Mouse (Mus musculus): ENCODE measurements around the gene Pik3r3. TPM values are rescaled to one million over a fixed set of nuclear protein-coding genes. Genes with fewer than 3 reads are reported as not detected.

Pik3r3 gene
- total RNA-seq, 2 experiments from 2014 or later: 15.7 to 19.7 TPM

GRCm38 (mm10) chr4:116220071-116220650, 1.3 kb upstream of the Pik3r3 start:
- DNase-seq: no peak

GRCm38 (mm10) chr4:116220780-116221139, 658 bp upstream of the Pik3r3 start:
- peak in 1 of 2 experiments; percentile 86 for DNase-seq

GRCm38 (mm10) chr4:116221996-116222842, 801 bp downstream of the Pik3r3 start:
- DNase-seq: peak; percentile 22 to 29

- no peak for DNase-seq
These were observed 1.4 kb downstream of the Pik3r3 start for GRCm38 (mm10) chr4:116222843-116223119.

- DNase-seq: no peak
These were observed 22.0 kb downstream of the Pik3r3 start for GRCm38 (mm10) chr4:116243377-116243776.

GRCm38 (mm10) chr4:116244240-116244639, 22.8 kb downstream of the Pik3r3 start:
- no peak for DNase-seq

GRCm38 (mm10) chr4:116245926-116246325, 24.5 kb downstream of the Pik3r3 start:
- peak; percentile 62 to 71 for DNase-seq

- DNase-seq: no peak
These were observed 28.6 kb downstream of the Pik3r3 start for GRCm38 (mm10) chr4:116249986-116250385.

GRCm38 (mm10) chr4:116268220-116268619, 46.8 kb downstream of the Pik3r3 start:
- no peak for DNase-seq

GRCm38 (mm10) chr4:116282211-116282610, 60.8 kb downstream of the Pik3r3 start:
- DNase-seq: peak; percentile 18 to 33

GRCm38 (mm10) chr4:116291561-116291960, 70.1 kb downstream of the Pik3r3 start:
- DNase-seq: no peak

- DNase-seq: no peak
These were observed 71.9 kb downstream of the Pik3r3 start for GRCm38 (mm10) chr4:116293296-116293695.

- peak; percentile 20 to 29 for DNase-seq
These were observed 79.5 kb downstream of the Pik3r3 start for GRCm38 (mm10) chr4:116300878-116301355.

- no peak for DNase-seq
These were observed 83.1 kb downstream of the Pik3r3 start for GRCm38 (mm10) chr4:116304551-116304950.

GRCm38 (mm10) chr4:116317575-116317974, 96.2 kb downstream of the Pik3r3 start:
- no peak for DNase-seq

- DNase-seq: no peak
These were observed 100.7 kb downstream of the Pik3r3 start for GRCm38 (mm10) chr4:116322127-116322526.

- DNase-seq: no peak
These were observed 107.8 kb downstream of the Pik3r3 start for GRCm38 (mm10) chr4:116329256-116329655.

- DNase-seq: no peak
These were observed 114.9 kb downstream of the Pik3r3 start for GRCm38 (mm10) chr4:116336294-116336693.

GRCm38 (mm10) chr4:116342119-116342518, 120.7 kb downstream of the Pik3r3 start:
- DNase-seq: peak; percentile 55 to 66

GRCm38 (mm10) chr4:116352496-116352895, 131.1 kb downstream of the Pik3r3 start:
- no peak for DNase-seq
